Mouse (Mus musculus): Measurements from ENCODE around the gene Nsun3. TPM values are rescaled to one million over a fixed set of nuclear protein-coding genes. Genes with fewer than 3 reads are reported as not detected.
A peak's percentile ranks its signal among the peaks of the same experiment; 100 is the strongest.

The Nsun3 gene
- 10 to 100 TPM in 2 of 4 experiments, 1 to 10 TPM in 2; 7.3 to 14.1 (median 10.6) TPM for total RNA-seq (2022)

- peak; percentile 91 to 93 for DNase-seq (ENCODE audit: low spot score in 2 of 2)
Observed at GRCm38 (mm10) chr16:62786621-62787331, at the start of gene Nsun3. TSS of gene Nsun3 (minus strand) at chr16:62786818.

DNA sequence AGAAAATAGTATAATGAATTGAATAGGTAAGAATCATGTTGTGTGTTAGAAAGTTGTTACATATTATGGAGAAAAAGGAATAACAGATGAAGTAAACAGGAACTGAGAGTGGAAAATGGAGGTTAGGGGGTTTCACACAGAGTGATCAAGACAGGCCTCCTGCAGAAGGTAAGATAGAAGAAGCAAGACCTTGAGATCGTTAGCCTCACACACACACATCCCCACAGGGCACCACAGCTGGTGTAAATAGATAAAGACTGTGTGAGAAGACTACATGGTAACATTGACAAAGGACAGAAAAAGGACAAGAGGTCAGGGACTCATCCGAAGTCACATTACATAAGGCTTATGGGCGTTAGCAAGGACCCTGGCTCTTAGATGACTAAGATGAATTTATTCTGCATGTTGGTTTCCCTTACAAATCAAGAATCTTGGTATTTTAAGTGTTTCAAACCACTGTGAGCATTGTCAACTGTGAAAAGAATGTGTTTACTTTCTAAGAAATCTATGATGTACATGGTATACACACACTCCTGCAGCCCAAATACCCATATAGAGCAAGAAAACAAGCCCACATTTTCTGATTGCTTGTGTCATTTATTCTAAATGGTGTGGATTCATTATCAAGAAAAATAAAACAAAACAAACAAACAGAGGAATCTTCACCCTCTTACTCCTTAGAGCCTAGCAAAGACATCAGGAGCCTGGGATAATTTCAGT lies 47.6 kb upstream of the Nsun3 start:
- DNase-seq (ENCODE audit: low spot score in 2 of 2) = no peak

DNA sequence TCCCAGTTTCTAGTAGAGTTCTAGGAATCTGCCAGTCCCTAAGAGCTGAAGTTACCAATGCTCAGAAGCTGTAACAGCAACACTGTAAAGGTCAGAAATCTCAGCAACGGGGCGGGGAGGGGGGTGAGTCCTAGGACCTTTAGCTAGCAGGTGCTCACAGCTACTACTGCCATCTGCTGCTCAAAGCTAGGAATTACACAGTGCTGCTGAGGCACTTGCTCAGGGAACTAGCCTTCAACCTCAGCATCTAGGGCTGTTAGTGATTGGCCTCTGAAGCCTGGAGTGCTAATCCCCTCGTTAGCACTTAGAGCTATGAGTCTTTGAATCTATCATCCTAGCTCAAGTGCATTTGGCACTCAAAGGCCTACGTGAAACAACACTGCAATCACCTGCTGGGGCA lies 45.9 kb upstream of the Nsun3 start:
- no peak for DNase-seq (ENCODE audit: low spot score in 2 of 2)

- no peak for DNase-seq (ENCODE audit: low spot score in 2 of 2)
Observed at GRCm38 (mm10) chr16:62832027-62832426, 45.4 kb upstream of the Nsun3 start.

DNA sequence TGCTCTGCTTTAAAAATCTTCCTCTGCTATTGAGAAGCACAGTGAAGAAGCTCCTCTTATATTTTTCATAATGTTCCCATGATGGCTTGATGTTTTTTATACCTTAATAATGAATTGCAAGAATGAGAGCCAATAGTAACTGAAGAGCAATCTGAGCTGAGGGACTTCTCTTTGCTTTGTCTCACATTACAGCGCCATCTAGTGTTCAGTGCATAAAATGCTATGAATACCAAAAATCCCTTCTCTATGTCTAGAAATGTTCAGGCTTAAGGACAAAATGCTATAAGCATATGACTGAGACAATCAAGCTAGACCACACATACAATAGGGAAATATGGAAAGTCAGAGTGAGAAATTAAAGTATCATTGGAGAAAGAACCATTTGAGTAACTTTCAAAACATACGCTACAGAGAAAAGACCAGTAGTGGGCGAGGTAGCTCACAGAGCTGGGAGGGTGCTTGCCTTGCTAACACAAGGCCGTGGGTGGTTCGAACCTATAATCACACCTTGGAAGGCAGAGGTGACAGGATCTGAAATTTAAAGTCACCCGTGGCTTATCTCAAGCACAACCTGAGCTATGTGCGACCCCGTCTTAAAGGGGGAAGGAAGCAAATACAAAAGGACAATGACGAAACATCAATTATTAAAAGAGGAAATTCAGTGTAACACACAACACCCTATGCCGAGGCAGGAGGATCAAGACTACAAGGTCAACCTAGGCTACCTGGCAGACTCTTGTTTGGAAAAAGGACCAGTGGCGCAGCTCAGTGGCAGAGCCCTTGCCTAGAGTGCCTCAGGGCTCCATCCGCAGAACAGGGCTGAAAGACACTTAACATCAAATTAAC lies 39.8 kb upstream of the Nsun3 start:
- no peak for DNase-seq (ENCODE audit: low spot score in 2 of 2)

- no peak for DNase-seq (ENCODE audit: low spot score in 2 of 2)
Observed at GRCm38 (mm10) chr16:62822472-62822871, 35.9 kb upstream of the Nsun3 start.

GRCm38 (mm10) chr16:62814491-62814890 lies 27.9 kb upstream of the Nsun3 start, which contains the start of gene Stx19:
TSS of gene Stx19 (plus strand) at chr16:62814676.
- no peak for DNase-seq (ENCODE audit: low spot score in 2 of 2)

GRCm38 (mm10) chr16:62813790-62814189 lies 27.2 kb upstream of the Nsun3 start:
- DNase-seq (ENCODE audit: low spot score in 2 of 2) = no peak

GRCm38 (mm10) chr16:62810855-62811254 lies 24.2 kb upstream of the Nsun3 start:
- no peak for DNase-seq (ENCODE audit: low spot score in 2 of 2)

DNA sequence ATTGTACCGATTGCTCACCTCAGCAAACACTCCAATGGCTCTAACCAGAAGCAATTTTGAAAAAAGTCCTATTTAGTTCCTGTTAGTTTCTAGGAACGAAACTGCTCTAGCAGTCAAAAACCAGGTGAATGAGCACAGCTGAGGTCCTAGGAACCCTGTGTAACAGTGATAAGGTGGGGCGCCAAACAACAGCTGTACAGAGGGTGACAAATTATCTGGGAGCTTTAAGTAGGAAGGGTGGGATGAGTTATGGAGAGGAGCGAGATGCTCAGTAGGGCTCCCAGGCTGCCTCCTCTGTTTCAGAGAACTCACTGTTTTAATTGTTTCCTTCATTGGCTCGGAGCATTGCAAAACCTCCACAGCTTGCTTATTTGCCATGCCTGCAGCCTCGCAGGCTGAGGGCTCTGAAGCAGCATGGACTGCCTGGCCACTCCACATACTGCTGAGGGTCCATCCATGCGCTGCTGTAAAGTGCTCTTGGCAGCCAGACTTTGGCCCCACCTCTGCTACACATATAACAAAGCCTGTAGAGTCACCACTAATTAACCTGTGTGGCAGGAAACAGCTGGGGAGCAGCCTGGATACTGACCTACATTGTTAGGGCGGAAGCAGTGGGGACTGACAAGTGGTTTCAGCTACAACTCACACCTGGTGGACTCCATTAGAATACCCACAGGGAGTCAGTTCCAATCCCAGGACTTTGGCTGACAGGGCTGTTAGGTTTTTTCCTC lies 20.8 kb upstream of the Nsun3 start:
- DNase-seq (ENCODE audit: low spot score in 2 of 2) = no peak

DNA sequence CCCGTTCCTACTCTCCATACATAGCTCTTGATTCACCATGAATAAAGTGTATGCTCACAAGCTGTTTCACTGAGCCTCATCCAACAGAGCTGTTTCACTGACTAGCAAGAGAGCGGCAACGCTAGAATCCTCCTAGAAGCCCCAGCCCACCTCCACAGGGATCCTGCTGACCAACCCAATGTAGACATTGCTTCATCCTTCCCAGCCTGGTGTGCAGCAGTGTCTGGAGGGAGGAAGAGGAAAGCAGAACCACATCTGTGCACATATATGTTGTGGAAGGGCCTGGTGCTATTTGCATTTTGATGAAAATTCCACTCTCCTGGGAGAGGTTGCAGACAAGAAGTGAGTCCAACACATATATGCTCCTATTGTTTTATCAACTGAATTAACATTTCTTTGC lies 18.0 kb upstream of the Nsun3 start:
- no peak for DNase-seq (ENCODE audit: low spot score in 2 of 2)

GRCm38 (mm10) chr16:62799839-62800238 lies 13.2 kb upstream of the Nsun3 start:
- DNase-seq (ENCODE audit: low spot score in 2 of 2) = no peak

GRCm38 (mm10) chr16:62799426-62799825 lies 12.8 kb upstream of the Nsun3 start:
- DNase-seq (ENCODE audit: low spot score in 2 of 2) = no peak

- no peak for DNase-seq (ENCODE audit: low spot score in 2 of 2)
Observed at GRCm38 (mm10) chr16:62798808-62799207, 12.2 kb upstream of the Nsun3 start.

DNA sequence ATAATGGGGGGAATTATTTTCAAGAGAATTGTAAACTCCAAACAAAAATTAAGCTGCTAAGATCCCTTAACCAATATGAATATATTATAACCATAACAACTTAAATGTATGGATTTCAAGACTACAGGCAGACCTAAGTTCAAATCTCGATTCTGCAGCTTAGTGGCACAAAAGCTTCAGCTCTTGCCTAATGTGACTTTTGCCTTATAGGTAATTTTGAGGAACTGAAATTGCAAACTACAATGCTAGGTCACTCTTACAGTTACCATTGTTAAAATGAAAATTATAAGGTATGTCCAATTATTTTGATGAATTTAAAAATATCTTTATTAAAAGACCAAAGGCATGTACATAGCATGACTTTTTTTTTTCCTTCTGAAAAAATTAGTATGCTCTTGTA lies 10.0 kb upstream of the Nsun3 start:
- DNase-seq (ENCODE audit: low spot score in 2 of 2) = no peak

DNA sequence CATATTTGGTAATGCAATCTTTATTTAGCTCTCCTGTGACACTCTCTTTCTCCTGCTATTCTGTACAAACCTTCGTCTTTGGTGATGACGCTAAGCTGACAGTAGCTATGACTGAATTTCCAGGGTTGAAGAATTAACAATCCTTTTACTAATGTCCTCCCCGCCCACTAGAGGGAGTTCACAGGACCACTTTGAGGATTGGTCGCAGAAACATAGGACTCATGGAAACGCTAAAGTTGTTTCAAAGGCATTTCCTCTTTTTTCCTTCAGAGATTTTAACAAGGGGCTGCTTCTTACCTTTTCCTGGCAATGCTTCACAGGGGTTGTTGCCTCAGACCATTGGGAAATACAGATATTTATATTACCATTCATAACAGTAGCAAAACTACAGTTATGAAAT lies 4.4 kb downstream of the Nsun3 start:
- no peak for DNase-seq (ENCODE audit: low spot score in 2 of 2)

DNA sequence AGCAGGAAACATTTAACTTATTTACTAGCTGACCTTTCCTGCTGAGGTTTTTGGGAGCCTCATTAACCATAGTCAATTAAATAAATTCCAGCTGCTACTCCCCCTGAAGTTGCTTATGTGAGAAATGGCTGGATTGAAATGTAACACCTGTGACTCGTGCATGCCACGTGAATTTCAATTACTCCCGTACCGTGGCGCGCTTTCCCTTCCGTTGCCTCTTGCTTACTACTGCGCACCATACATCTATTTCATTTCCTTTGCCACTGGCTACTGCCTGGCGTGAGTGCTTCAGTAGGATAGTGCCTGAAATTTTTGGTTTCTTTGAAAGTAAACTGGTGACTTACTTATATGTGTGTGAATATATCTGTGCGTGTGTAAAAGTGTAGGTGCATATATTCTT lies 8.3 kb downstream of the Nsun3 start:
- DNase-seq (ENCODE audit: low spot score in 2 of 2) = no peak

DNA sequence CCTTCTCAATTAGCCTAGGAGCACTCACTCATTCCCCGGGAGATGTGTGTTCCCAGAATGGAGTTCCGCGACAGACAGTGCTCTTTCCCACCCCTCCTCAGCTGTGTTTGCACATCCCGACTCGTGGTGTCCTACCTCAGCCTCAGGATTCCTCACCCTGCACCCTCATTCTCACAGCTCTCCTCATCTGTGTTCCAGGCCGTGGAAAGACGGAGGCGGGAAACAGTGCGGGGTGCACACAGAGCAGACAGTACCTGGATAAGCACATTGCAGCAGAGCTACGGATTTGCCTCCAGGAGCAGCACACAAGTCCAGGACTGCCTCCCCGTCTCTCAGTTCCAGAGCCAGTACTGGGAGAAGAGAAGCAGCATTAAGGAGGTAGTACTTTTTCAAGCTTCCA lies 10.6 kb downstream of the Nsun3 start:
- DNase-seq (ENCODE audit: low spot score in 2 of 2) = no peak

GRCm38 (mm10) chr16:62773462-62773861 lies 13.2 kb downstream of the Nsun3 start:
- DNase-seq (ENCODE audit: low spot score in 2 of 2) = no peak

DNA sequence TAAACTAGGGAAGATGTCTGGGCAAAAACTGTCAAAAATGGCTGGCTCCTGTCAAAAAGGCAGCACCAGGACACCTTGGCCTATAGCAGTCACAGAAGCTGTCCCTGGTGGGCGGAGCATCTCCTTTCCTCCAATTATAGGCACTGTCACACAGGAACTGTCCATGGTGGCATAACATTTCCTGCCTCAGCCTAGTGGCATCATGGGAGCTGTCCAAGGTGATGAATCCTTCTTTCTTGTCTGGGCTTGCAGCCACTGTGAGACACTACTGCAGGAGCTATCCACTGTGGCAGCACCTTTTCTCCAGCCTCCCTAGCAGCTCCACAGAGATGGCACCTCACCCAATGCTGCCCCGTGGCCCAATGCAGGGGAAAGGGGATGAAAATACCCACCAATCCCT lies 28.3 kb downstream of the Nsun3 start:
- no peak for DNase-seq (ENCODE audit: low spot score in 2 of 2)

GRCm38 (mm10) chr16:62755307-62755706 lies 31.3 kb downstream of the Nsun3 start:
- DNase-seq (ENCODE audit: low spot score in 2 of 2) = no peak

Data from layer of hippocampus, adult 8-10 months (tissue).